Mouse (Mus musculus) limb, embryonic 14.5 days (tissue): ENCODE measurements around the gene Paqr8. TPM values are rescaled to one million over a fixed set of nuclear protein-coding genes. Genes with fewer than 3 reads are reported as not detected.

ENCODE experiments used
- ATAC-seq: fragments of 200-750 bp; cut with Nextera tagmentation; 2 replicates; pipeline ENCODE4 v1.8.0; 2017; ENCODE audit warnings: low read depth, moderate number of reproducible peaks, moderate TSS enrichment; ENCODE audit not compliant: low FRiP score
- DNase-seq: peaks from one replicate; pipeline ENCODE4 v3.0.0-alpha.2; 2015; ENCODE audit warnings: low spot score
- H3K27ac ChIP-seq: fragments of 300-500 bp; sonication (generic); replicated peaks from 2 replicates; pipeline ENCODE4 v1.5.1; 2014; ENCODE audit warnings: low read depth, mild to moderate bottlenecking, low read length, moderate library complexity, mixed read lengths
- H3K27me3 ChIP-seq: fragments of 300-500 bp; sonication (generic); 2 replicates; pipeline ENCODE4 v1.6.1; 2014; ENCODE audit warnings: low read length, mixed read lengths; ENCODE audit not compliant: control insufficient read depth, insufficient read depth
- H3K36me3 ChIP-seq: fragments of 300-500 bp; sonication (generic); 2 replicates; pipeline ENCODE4 v1.6.1; 2014; ENCODE audit warnings: mild to moderate bottlenecking, low read length, moderate library complexity, mixed read lengths; ENCODE audit not compliant: control insufficient read depth, insufficient read depth
- H3K4me1 ChIP-seq: fragments of 300-500 bp; sonication (generic); 2 replicates; pipeline ENCODE4 v1.6.1; 2014; ENCODE audit warnings: antibody characterized with exemption, low read length, mixed read lengths; ENCODE audit not compliant: control insufficient read depth, insufficient read depth
- H3K4me2 ChIP-seq: fragments of 300-500 bp; sonication (generic); replicated peaks from 2 replicates; pipeline ENCODE4 v1.6.1; 2014; ENCODE audit warnings: low read depth, mild to moderate bottlenecking, low read length, moderate library complexity; ENCODE audit not compliant: severe bottlenecking
- H3K4me3 ChIP-seq: fragments of 300-500 bp; sonication (generic); replicated peaks from 2 replicates; pipeline ENCODE4 v1.5.1; 2014; ENCODE audit warnings: low read length
- H3K9ac ChIP-seq: fragments of 300-500 bp; sonication (generic); 2 replicates; pipeline ENCODE4 v1.6.1; 2014; ENCODE audit warnings: mild to moderate bottlenecking, low read depth, low read length, moderate library complexity; ENCODE audit not compliant: severe bottlenecking
- H3K9me3 ChIP-seq: fragments of 300-500 bp; sonication (generic); 2 replicates; pipeline ENCODE4 v1.6.1; 2016; ENCODE audit warnings: low read length; ENCODE audit not compliant: control insufficient read depth
- POLR2A ChIP-seq: fragments of 200-500 bp; IDR thresholded peaks from 2 replicates; pipeline ENCODE4 v1.8.0; 2012; ENCODE audit warnings: inconsistent platforms, mild to moderate bottlenecking, moderate library complexity, borderline replicate concordance; ENCODE audit not compliant: insufficient read depth, insufficient read length; ENCODE audit errors: extremely low read depth
- WGBS: fragments of 180-500 bp; shearing (Covaris S2); extraction: QIAGEN DNeasy Blood & Tissue Kit; methylation state at CpG from one replicate; pipeline ENCODE4 v1.1.7; 2014; 5-methylcytosine and 5-hydroxymethylcytosine counted together
- polyA plus RNA-seq, 2 experiments: library from polyadenylated mRNA; depleted of rRNA in 1 of 2; stranded (reverse) in 1 of 2; unstranded in 1 of 2; fragments of >200 nt; fragmentation: Nextera tagmentation in 1 of 2; extraction: Ambion mirVana in 1 of 2; gene quantifications; 2 replicates each; pipeline versions ENCODE4 v1.2.1 to v1.2.3; 2012 to 2014

Paqr8 gene
- polyA plus RNA-seq, 2 experiments, result 5.7 to 7.9 TPM

- no peak overlapping the region for H3K9ac ChIP-seq
- H3K27me3 ChIP-seq, result no peaks in the 10 kb centered on the region
- no peaks in the 10 kb centered on the region for H3K9me3 ChIP-seq
- TF ChIP-seq POLR2A, result no peak
- ATAC-seq (no peak), DNase-seq (no peak)
- H3K36me3 ChIP-seq, result no peaks in the 10 kb centered on the region
- H3K4me3 ChIP-seq, result no peak overlapping the region
- no peak overlapping the region for H3K27ac ChIP-seq
- H3K4me2 ChIP-seq, result no peak overlapping the region
- 90% methylated on average over 6 of the region's 6 CpGs for WGBS
- no peaks in the 10 kb centered on the region for H3K4me1 ChIP-seq
Measured at GRCm38 (mm10) chr1:20973389-20973788, 83.0 kb downstream of the Paqr8 start.

DNA sequence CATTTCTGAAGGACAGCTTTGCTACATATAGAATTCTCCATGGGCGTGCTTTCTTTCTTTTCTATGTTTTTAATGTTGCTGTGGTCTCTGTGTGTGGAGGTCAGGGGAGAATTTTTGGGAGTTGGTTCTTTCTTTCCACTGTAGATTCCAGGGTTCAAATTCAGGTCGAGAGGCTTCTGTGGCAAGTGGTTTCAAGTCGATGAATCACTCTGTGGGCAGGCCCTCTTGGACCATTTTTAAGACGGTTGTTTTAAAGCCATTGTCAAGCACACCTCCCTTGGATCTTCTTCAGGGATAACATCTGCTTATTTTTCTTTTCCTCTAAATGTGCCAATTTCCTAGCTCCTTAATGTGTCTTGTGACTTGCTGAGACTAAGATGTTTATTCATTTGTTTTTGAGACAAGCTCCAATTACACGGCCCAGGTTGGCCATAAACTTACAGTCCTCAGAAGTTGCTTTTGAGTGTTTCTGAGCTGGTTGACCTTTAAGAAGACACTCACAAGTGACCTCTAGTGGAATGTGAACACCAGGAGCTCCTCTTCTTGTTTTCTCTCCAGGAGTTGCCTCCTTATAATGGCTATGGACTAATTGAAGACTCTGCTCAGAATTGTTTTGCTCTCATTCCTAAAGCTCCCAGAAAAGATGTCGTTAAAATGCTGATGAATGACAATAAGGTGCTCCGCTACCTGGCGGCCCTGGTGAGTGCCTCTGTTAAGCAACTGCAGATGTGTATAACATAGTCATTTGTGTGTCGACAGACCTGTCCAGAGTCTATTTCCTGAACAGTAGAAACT lies 84.1 kb downstream of the Paqr8 start:
- no peak for DNase-seq
- no peak overlapping the region for H3K4me2 ChIP-seq
- WGBS, result 64% methylated on average over 9 of the region's 9 CpGs

DNA sequence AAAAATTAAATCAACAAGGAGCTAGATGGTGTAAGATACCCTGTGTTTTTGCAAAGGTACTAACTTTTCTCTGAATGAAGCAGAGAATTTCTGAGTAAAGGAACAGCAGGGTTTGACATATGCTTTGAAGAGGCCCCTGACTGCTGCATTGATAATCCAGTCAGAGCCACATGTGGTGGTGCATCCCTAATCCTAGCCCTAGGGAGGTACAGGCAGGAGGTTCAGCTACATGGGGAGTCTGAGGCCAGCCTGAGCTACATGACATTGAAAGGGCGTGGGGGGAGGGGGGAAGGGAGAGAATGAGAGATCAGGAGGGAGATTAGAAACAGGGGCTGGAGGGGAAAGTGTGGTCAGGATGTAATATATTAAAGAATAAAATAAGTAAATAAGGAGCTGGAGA lies 90.1 kb downstream of the Paqr8 start:
- no peaks in the 10 kb centered on the region for H3K36me3 ChIP-seq
- no peak overlapping the region for H3K9ac ChIP-seq
- no peak overlapping the region for H3K27ac ChIP-seq
- no peak overlapping the region for H3K4me3 ChIP-seq
- 67% methylated on average over 1 of the region's 1 CpGs for WGBS
- no peak for DNase-seq
- H3K27me3 ChIP-seq, result no peaks in the 10 kb centered on the region
- no peak for TF ChIP-seq POLR2A
- H3K4me1 ChIP-seq, result no peaks in the 10 kb centered on the region
- no peak for ATAC-seq
- H3K4me2 ChIP-seq, result no peak overlapping the region
- H3K9me3 ChIP-seq, result no peaks in the 10 kb centered on the region

More for the DNA sequence above, 84.1 kb downstream of the Paqr8 start:
- no peak for ATAC-seq
- Histone ChIP-seq H3K9me3 (no peaks in the 10 kb centered on the region), H3K9ac (no peak overlapping the region), H3K27ac (no peak overlapping the region), H3K4me1 (no peaks in the 10 kb centered on the region), H3K27me3 (no peaks in the 10 kb centered on the region), H3K36me3 (no peaks in the 10 kb centered on the region), H3K4me3 (no peak overlapping the region)
- no peak for TF ChIP-seq POLR2A

GRCm38 (mm10) chr1:20981764-20982163 lies 91.4 kb downstream of the Paqr8 start:
- DNase-seq (no peak), ATAC-seq (no peak)
- no peak for TF ChIP-seq POLR2A
- Histone ChIP-seq H3K9me3 (no peaks in the 10 kb centered on the region), H3K4me1 (no peaks in the 10 kb centered on the region), H3K27me3 (no peaks in the 10 kb centered on the region), H3K4me2 (no peak overlapping the region), H3K4me3 (no peak overlapping the region), H3K9ac (no peak overlapping the region), H3K27ac (no peak overlapping the region), H3K36me3 (no peaks in the 10 kb centered on the region)
- WGBS, result 91% methylated on average over 6 of the region's 6 CpGs

- no peaks in the 10 kb centered on the region for H3K4me1 ChIP-seq
- H3K4me2 ChIP-seq, result no peak overlapping the region
- no peak for DNase-seq
- no peaks in the 10 kb centered on the region for H3K9me3 ChIP-seq
- ATAC-seq, result no peak
- H3K27ac ChIP-seq, result no peak overlapping the region
- no peaks in the 10 kb centered on the region for H3K36me3 ChIP-seq
- TF ChIP-seq POLR2A, result no peak
- H3K4me3 ChIP-seq, result no peak overlapping the region
- no peak overlapping the region for H3K9ac ChIP-seq
- WGBS, result 69% methylated on average over 2 of the region's 2 CpGs
- no peaks in the 10 kb centered on the region for H3K27me3 ChIP-seq
Measured at GRCm38 (mm10) chr1:20984103-20984502, 93.7 kb downstream of the Paqr8 start.

DNA sequence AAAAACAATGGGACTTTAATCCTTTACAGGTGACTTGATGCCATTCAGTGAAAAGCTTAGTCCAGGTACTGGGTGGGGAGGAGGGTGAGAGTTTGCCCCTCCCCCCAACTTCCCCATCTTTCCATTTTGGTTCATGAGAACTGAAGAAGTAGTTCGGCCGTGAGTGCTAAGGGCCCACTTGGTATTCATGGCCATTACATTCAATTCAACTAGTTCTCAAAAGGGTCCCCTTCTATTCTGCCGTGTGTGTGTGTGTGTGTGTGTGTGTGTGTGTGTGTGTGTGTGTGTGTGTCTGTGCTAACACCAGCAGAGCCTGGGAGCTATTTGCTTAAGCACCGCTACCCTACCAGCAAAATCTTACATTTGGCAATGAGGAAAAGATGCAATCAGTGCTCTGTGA lies 94.2 kb downstream of the Paqr8 start:
- no peaks in the 10 kb centered on the region for H3K9me3 ChIP-seq
- DNase-seq (no peak), ATAC-seq (no peak)
- no peaks in the 10 kb centered on the region for H3K27me3 ChIP-seq
- no peak overlapping the region for H3K4me3 ChIP-seq
- H3K4me2 ChIP-seq, result no peak overlapping the region
- H3K9ac ChIP-seq, result no peak overlapping the region
- 76% methylated on average over 4 of the region's 4 CpGs for WGBS
- H3K36me3 ChIP-seq, result no peaks in the 10 kb centered on the region
- H3K27ac ChIP-seq, result no peak overlapping the region
- H3K4me1 ChIP-seq, result no peaks in the 10 kb centered on the region
- no peak for TF ChIP-seq POLR2A
